ENCODE assay signal across 8 mouse cellular contexts in the genomic region with DNA sequence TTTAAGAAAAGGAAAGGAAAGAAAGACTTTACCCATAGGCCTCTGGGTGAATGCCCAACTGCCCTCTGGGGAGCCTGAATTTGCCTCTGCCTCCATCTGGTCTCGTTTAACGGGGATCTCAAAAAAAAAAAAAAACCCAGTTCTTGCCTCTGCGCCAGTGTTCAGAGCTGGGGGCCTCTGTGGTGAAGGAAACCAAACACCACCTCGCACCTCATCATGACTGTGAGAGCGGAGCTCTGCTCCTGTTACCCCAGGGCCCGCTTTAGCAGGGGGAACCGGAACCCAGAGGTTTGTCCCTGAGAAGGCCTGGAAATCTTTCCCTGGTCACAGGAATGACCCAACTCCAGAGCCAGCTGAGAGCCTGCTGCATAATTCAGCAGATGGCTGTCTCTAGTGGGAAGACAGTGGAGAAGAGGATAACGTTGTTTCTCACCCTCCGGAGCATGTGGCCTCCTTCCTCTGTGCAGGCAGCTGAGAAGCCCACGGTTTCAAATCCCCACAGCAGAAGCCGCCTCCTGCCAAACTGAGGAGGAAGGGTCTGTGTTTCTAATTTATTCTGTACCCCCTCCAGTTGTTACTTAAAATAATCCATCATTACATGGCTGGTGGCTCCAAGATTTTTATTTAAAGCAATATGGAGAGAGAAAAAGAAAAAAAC. TPM values are rescaled to one million over a fixed set of nuclear protein-coding genes. Genes with fewer than 3 reads are reported as not detected.
DNase-seq lines count a peak whose midpoint lies in the region; ATAC-seq and TF ChIP-seq lines count a peak whose summit lies in the region.

No protein-coding gene starts in this region.

- no peak for TF ChIP-seq EP300 in stomach, postnatal 0 days (optimal IDR thresholded peaks at IDR 0.05)

- intact Hi-C loops in heart, postnatal 36 days (cut with DNase I) = no loop called here

- no peak overlapping the region for H3K27ac ChIP-seq in stomach, postnatal 0 days (replicated peaks)

- H3K9ac ChIP-seq in stomach, postnatal 0 days (ENCODE audit: low read length) = no peak overlapping the region

- H3K4me3 ChIP-seq in myocyte = no peak overlapping the region
- no peak overlapping the region for H3K4me3 ChIP-seq in stomach, postnatal 0 days (ENCODE audit: low read depth, low read length)

- no peaks in the 10 kb centered on the region for H3K27me3 ChIP-seq in myocyte (ENCODE audit: control insufficient read depth, insufficient read depth, insufficient read length)
- no peaks in the 10 kb centered on the region for H3K27me3 ChIP-seq in stomach, postnatal 0 days (ENCODE audit: control insufficient read depth, insufficient read depth, low read length)

- no peak overlapping the region for H3ac ChIP-seq in myocyte (ENCODE audit: control insufficient read depth, insufficient read length)

- TF ChIP-seq CTCF in stomach, postnatal 0 days (IDR thresholded peaks at IDR 0.05; ENCODE audit: low read depth) = no peak

- peak overlapping the region; percentile 6 for H3K4me2 ChIP-seq in myocyte (ENCODE audit: low read depth)
- no peak overlapping the region for H3K4me2 ChIP-seq in stomach, postnatal 0 days (replicated peaks; ENCODE audit: low read depth)

- WGBS in stomach, postnatal 0 days = 63% methylated on average over 11 of the region's 11 CpGs

- no peaks in the 10 kb centered on the region for H3K4me1 ChIP-seq in stomach, postnatal 0 days (replicated peaks; ENCODE audit: control insufficient read depth, insufficient read depth)

- peak; percentile 9 for ATAC-seq in CD4-positive, CD25-positive, alpha-beta regulatory T cell, adult 4 months
- ATAC-seq in stomach, postnatal 0 days (ENCODE audit: low FRiP score, low TSS enrichment) = no peak

- H3K36me3 ChIP-seq in myocyte (ENCODE audit: control insufficient read depth, insufficient read depth) = no peaks in the 10 kb centered on the region
- no peaks in the 10 kb centered on the region for H3K36me3 ChIP-seq in stomach, postnatal 0 days (ENCODE audit: control insufficient read depth, insufficient read depth, low read length)

- no peak for TF ChIP-seq POLR2A in myocyte (IDR thresholded peaks at IDR 0.05; ENCODE audit: insufficient read length, low read depth)

- no peaks in the 10 kb centered on the region for H3K79me2 ChIP-seq in myocyte (ENCODE audit: control insufficient read depth, insufficient read depth)

- DNase-seq in heart, adult 11 months = peak; percentile 91
- DNase-seq in heart, postnatal 36 days = no peak
- peak; percentile 21 to 38 for DNase-seq in frontal cortex, postnatal 14 days (ENCODE audit: low spot score in 2 of 2)
- DNase-seq in thymus, postnatal 10 days (ENCODE audit: low spot score in 2 of 2) = peak; percentile 23 to 25
- DNase-seq in stomach, postnatal 0 days (ENCODE audit: low spot score) = no peak
- DNase-seq in testis, postnatal 10 days (ENCODE audit: low spot score) = no peak

- no peaks in the 10 kb centered on the region for H3K9me3 ChIP-seq in stomach, postnatal 0 days (ENCODE audit: control insufficient read depth, low read length)

TF ChIP-seq in myocyte, 11 proteins besides CTCF, POLR2A, EP300 and RAD21:
- TF ChIP-seq TCF12 (IDR thresholded peaks at IDR 0.05; ENCODE audit: insufficient read depth, poor library complexity, severe bottlenecking) = no peak
- no peak for TF ChIP-seq MYOD1 (IDR thresholded peaks at IDR 0.05; ENCODE audit: control insufficient read depth in 1 of 3, insufficient read length in 2 of 3, low read depth in 2 of 3)

RNA-seq across cellular contexts. Expression of gene Sept6, which starts 7.8 kb away (rescaled TPM):
- total RNA-seq in heart, postnatal 36 days (2021) = 1 to 10 TPM; 5.1 to 5.6 TPM
- polyA plus RNA-seq in CD4-positive, CD25-positive, alpha-beta regulatory T cell, adult 4 months (2017; shearing (Covaris generic)) = 100 to 1,000 TPM; 150 to 159 TPM
- polyA plus RNA-seq in myocyte (2012; fragmentation: generic; extraction: Trizol) = 8.3 TPM
- 7.7 and 8.1 TPM in 2 replicates for polyA plus RNA-seq in stomach, postnatal 0 days (2015; fragmentation: Nextera tagmentation; extraction: Ambion mirVana)

Comparison
In these comparisons a context has a peak if more than half of its experiments do, and no peak if none do; other contexts are left out.
1. DNase-seq: peak in heart, adult 11 months (single experiment), frontal cortex, postnatal 14 days (2 of 2) and thymus, postnatal 10 days (2 of 2); none in heart, postnatal 36 days (0 of 2), stomach, postnatal 0 days (single experiment) and testis, postnatal 10 days (single experiment).
2. RNA of gene Sept6, which starts 7.8 kb away (polyA plus RNA-seq): 150 to 159 TPM in CD4-positive, CD25-positive, alpha-beta regulatory T cell, adult 4 months; 8.3 TPM in myocyte (single experiment) and 7.7 to 8.1 TPM in stomach, postnatal 0 days; every median in the first group is over 10 times any median in the second.